ENCODE assay signal across 8 mouse cellular contexts in genomic region chr8:70439055-70439847, GRCm38 (mm10). TPM values are rescaled to one million over a fixed set of nuclear protein-coding genes. Genes with fewer than 3 reads are reported as not detected.
DNase-seq lines count a peak whose midpoint lies in the region; ATAC-seq and TF ChIP-seq lines count a peak whose summit lies in the region.

Gene Crtc1, minus strand, starts transcription at chr8:70439579.

- under 1% methylated on average over 69 of the region's 70 CpGs for WGBS in hindbrain, embryonic 14.5 days

- peak within 1 kb of the TSS; percentile 66 for H3K9ac ChIP-seq in hindbrain, embryonic 14.5 days

- H3K9me3 ChIP-seq in hindbrain, embryonic 14.5 days (ENCODE audit: control insufficient read depth, low read length) = no peaks in the 10 kb centered on the region

- H3K4me2 ChIP-seq in hindbrain, embryonic 14.5 days (replicated peaks) = peak within 1 kb of the TSS; percentile 74

- in situ Hi-C loops in Patski (cut with MboI; ENCODE audit: low pct_unique_long_range_greater_than_20kb) = no loop called here

- no peaks in the 10 kb centered on the region for H3K27me3 ChIP-seq in Patski
- no peaks in the 10 kb centered on the region for H3K27me3 ChIP-seq in hindbrain, embryonic 14.5 days (ENCODE audit: control insufficient read depth, insufficient read depth, low read length)

- TF ChIP-seq CTCF in Patski (IDR thresholded peaks at IDR 0.05) = no peak

- H3K4me1 ChIP-seq in hindbrain, embryonic 14.5 days (replicated peaks; ENCODE audit: control insufficient read depth, insufficient read depth, low read length) = peaks cover 22% of the 10 kb centered on the region

- POLR2A ChIA-PET in Patski (lab: Charles Lee) = no interaction called here

- DNase-seq in Patski (ENCODE audit: low read depth, low spot score) = peak; percentile 73
- peak; percentile 99 for DNase-seq in cerebellum, postnatal 14 days
- DNase-seq in frontal cortex, postnatal 25 days (ENCODE audit: low spot score in 2 of 2) = peak; percentile 82 to 93
- DNase-seq in hindbrain, embryonic 14.5 days (ENCODE audit: low spot score) = peak; percentile 99
- peak; percentile 97 for DNase-seq in layer of hippocampus, postnatal 36 days
- peak; percentile 95 for DNase-seq in lung, postnatal 36 days
- peak; percentile 98 for DNase-seq in retina, postnatal 1 day
- peak; percentile 96 for DNase-seq in urinary bladder, adult 18-20 months (ENCODE audit: low spot score in 2 of 2)

- peak; percentile 66 for ATAC-seq in Patski
- peak; percentile 97 for ATAC-seq in hindbrain, embryonic 14.5 days (ENCODE audit: low FRiP score)

- no peaks in the 10 kb centered on the region for H3K36me3 ChIP-seq in hindbrain, embryonic 14.5 days (replicated peaks; ENCODE audit: control insufficient read depth, insufficient read depth)

- H3K27ac ChIP-seq in hindbrain, embryonic 14.5 days = peak within 1 kb of the TSS; percentile 83

- H3K4me3 ChIP-seq in hindbrain, embryonic 14.5 days (replicated peaks; ENCODE audit: low read length) = peak within 1 kb of the TSS; percentile 50

- CTCF ChIA-PET in Patski (lab: Charles Lee) = interaction anchor here (1.5 kb wide), 1 partner anchor 68 kb away, joined by 3 read pairs; the partner anchor contains the start of gene Rex1bd

RNA-seq across cellular contexts. Expression of gene Crtc1, which starts in this region (rescaled TPM):
- 12.0 TPM for polyA plus RNA-seq in Patski (2021)
- polyA plus RNA-seq in hindbrain, embryonic 14.5 days (2014; fragmentation: Nextera tagmentation; extraction: Ambion mirVana) = 48.1 and 53.9 TPM in 2 replicates
- 100 to 1,000 TPM; 181 to 187 TPM for total RNA-seq in layer of hippocampus, postnatal 36 days (2021)

Comparison
In these comparisons a context has a peak if more than half of its experiments do, and no peak if none do; other contexts are left out.
1. Peak in every context shown above with its lines: DNase-seq, ATAC-seq, H3K4me3 ChIP-seq and H3K27ac ChIP-seq.